Mouse (Mus musculus) embryonic fibroblast, embryonic 13.5 days (primary cell): ENCODE results near the gene Fcgr4.

Experiments
- CTCF ChIP-seq: IDR thresholded peaks from 2 replicates; pipeline ENCODE4 v1.5.1; 2011; ENCODE audit warnings: mild to moderate bottlenecking, control low read depth, low read length, moderate library complexity, borderline replicate concordance; ENCODE audit not compliant: insufficient read depth
- POLR2A ChIP-seq: IDR thresholded peaks from 2 replicates; pipeline ENCODE4 v1.6.1; 2011; ENCODE audit warnings: low read depth, mild to moderate bottlenecking, control low read depth, low read length, moderate library complexity

DNA sequence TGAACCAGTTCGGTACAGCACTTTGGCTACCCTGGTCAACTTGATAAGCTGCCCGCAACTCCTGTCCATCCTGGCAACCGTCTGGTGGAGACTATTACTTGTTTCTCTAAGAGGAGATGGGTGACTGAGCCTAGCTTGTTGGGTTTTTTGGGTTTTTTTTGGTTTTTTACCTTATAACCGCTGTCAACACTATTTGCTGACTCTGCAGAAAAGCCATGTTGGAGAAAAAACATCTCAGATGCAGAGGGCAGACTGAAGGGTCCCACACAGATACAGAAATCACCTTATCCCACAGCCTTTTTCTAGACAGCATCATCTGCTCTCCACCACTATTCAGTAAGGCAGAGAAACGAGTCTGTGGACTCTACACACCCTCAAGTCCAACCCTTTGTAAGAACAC, 32.9 kb upstream of the Fcgr4 start:
- TF ChIP-seq POLR2A (no peak), CTCF (no peak)
